Mouse (Mus musculus) testis, adult 10 weeks (tissue): ENCODE results near the gene E330034G19Rik. TPM values are rescaled to one million over a fixed set of nuclear protein-coding genes. Genes with fewer than 3 reads are reported as not detected.

ENCODE experiments used
- polyA plus RNA-seq: library from polyadenylated mRNA; stranded (reverse); fragments of 350-450 nt; fragmentation: Illumina TruSeq; extraction: RNeasy Lipid Tissue Mini Kit (QIAGEN cat#74804); gene quantifications from one replicate; pipeline ENCODE4 v1.2.3, GENCODE M21; 2014; ENCODE audit warnings: low read depth, low replicate concordance

E330034G19Rik gene
- 16.4 TPM for polyA plus RNA-seq

GRCm38 (mm10) chr14:24292914-24293313 lies at the start of gene E330034G19Rik:
Gene E330034G19Rik, plus strand, starts transcription at chr14:24293214.

GRCm38 (mm10) chr14:24245177-24246081 lies 47.6 kb upstream of the E330034G19Rik start, which contains the start of gene Dlg5:
Gene Dlg5, minus strand, starts transcription at chr14:24245920.

Other genes starting within 250 kb of the E330034G19Rik start
- gene Dlg5, start 47.3 kb upstream of the E330034G19Rik start, polyA plus RNA-seq = 3.3 TPM
- 7.0 TPM for gene Polr3a, start 193.8 kb downstream of the E330034G19Rik start, polyA plus RNA-seq
- gene Rps24, start 193.9 kb downstream of the E330034G19Rik start, polyA plus RNA-seq = 4,152 TPM